Mouse (Mus musculus) midbrain, embryonic 14.5 days (tissue): Measurements from ENCODE around the gene Nek3. TPM values are rescaled to one million over a fixed set of nuclear protein-coding genes. Genes with fewer than 3 reads are reported as not detected.

Experiments used
- ATAC-seq: fragments of 200-750 bp; cut with Nextera tagmentation; 2 replicates; pipeline ENCODE4 v1.8.0; 2017; ENCODE audit warnings: moderate number of reproducible peaks, moderate library complexity; ENCODE audit not compliant: low FRiP score, low TSS enrichment
- DNase-seq: peaks from one replicate; pipeline ENCODE4 v3.0.0-alpha.2; 2015
- H3K27ac ChIP-seq: fragments of 300-500 bp; sonication (generic); replicated peaks from 2 replicates; pipeline ENCODE4 v1.5.1; 2014; ENCODE audit warnings: mild to moderate bottlenecking, low read depth, low read length, moderate library complexity
- H3K27me3 ChIP-seq: fragments of 300-500 bp; sonication (generic); 2 replicates; pipeline ENCODE4 v1.6.1; 2014; ENCODE audit warnings: low read length, control low read depth, mixed read lengths; ENCODE audit not compliant: control insufficient read depth, insufficient read depth
- H3K36me3 ChIP-seq: fragments of 300-500 bp; sonication (generic); 2 replicates; pipeline ENCODE4 v1.6.1; 2014; ENCODE audit warnings: low read length, control low read depth; ENCODE audit not compliant: control insufficient read depth, insufficient read depth
- H3K4me1 ChIP-seq: fragments of 300-500 bp; sonication (generic); 2 replicates; pipeline ENCODE4 v1.6.1; 2014; ENCODE audit warnings: mild to moderate bottlenecking, antibody characterized with exemption, low read length, control low read depth; ENCODE audit not compliant: control insufficient read depth, insufficient read depth
- H3K4me2 ChIP-seq: fragments of 300-500 bp; sonication (generic); 2 replicates; pipeline ENCODE4 v1.6.1; 2014; ENCODE audit warnings: mild to moderate bottlenecking, low read length, moderate library complexity
- H3K4me3 ChIP-seq: fragments of 300-500 bp; sonication (generic); replicated peaks from 2 replicates; pipeline ENCODE4 v1.5.1; 2014; ENCODE audit warnings: low read depth, low read length
- H3K9ac ChIP-seq: fragments of 300-500 bp; sonication (generic); replicated peaks from 2 replicates; pipeline ENCODE4 v1.6.1; 2014; ENCODE audit warnings: mild to moderate bottlenecking, low read length, moderate library complexity
- H3K9me3 ChIP-seq: fragments of 300-500 bp; sonication (generic); 2 replicates; pipeline ENCODE4 v1.6.1; 2016; ENCODE audit warnings: low read length, control low read depth, mixed read lengths; ENCODE audit not compliant: control insufficient read depth
- WGBS: fragments of 180-500 bp; shearing (Covaris S2); extraction: QIAGEN DNeasy Blood & Tissue Kit; methylation state at CpG from one replicate; pipeline ENCODE4 v1.1.7; 2014; 5-methylcytosine and 5-hydroxymethylcytosine counted together
- polyA plus RNA-seq: library from polyadenylated mRNA; unstranded; fragments of >200 nt; fragmentation: Nextera tagmentation; extraction: Ambion mirVana; gene quantifications from 2 replicates; pipeline ENCODE4 v1.2.1, GENCODE M21; 2014

Gene Nek3
- polyA plus RNA-seq, 1 experiment from 2014 or later = 9.2 TPM

DNA sequence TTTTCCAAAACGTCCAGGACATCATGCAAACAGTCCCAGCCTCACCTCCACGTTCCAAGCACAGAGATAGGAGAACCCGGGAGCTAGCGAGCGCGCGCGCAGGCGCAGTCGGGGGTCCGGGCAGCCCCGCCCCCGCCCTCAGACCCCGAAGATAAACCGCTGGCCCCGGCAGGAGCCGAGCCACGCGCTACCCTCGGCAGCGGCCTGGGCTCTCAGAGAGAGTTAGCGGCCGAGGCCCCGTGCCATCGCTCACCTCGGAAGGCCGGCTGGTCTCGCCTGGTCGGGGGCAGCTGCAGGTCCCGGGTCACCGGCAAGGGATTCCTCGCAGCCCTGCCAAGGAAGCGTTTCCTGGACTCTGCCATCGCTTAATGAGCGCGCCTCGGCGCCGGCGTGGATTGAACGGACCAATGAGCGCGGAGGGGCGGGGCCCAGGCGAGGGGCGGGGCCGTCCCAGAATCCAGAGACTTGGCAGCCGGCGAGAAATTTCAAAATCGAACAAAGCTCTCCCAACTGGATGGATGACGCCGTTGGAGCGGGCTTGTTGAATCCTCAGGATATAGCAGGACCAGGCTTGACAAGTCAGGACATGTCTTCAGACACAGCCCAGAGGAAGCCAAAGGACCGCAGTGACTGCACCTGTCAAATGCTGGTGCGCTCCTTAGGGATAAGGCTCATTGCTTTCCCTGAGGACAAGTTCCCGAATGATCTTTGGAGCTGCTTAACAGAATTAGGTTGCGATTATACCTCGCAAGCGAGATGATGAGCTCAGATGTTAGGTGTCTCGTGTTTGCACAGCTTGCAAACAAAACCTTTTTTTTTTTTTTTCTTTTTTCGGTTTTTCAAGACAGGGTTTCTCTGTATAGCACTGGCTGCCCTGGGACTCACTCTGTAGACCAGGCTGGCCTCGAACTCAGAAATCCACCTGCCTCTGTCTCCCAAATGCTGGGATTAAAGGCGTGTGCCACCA, 19.5 kb upstream of the Nek3 start, which contains the start of gene Ckap2:
Gene Ckap2, minus strand, starts transcription at position 389 of the 967 bp plus-strand sequence.
- Histone ChIP-seq H3K4me1 (peaks cover 3% of the 10 kb centered on the region; the same call in 1 of the 2 replicates), H3K36me3 (no peaks in the 10 kb centered on the region), H3K9ac (peak within 1 kb of the TSS; percentile 65), H3K4me2 (peak within 1 kb of the TSS; percentile 82), H3K4me3 (peak within 1 kb of the TSS; percentile 79), H3K27me3 (no peaks in the 10 kb centered on the region), H3K27ac (peak within 1 kb of the TSS; percentile 82), H3K9me3 (no peaks in the 10 kb centered on the region)
- DNase-seq (peak; percentile 97), ATAC-seq (peak; percentile 98)
- 2% methylated on average over 63 of the region's 63 CpGs for WGBS

- Histone ChIP-seq H3K27me3 (no peaks in the 10 kb centered on the region), H3K27ac (peak overlapping the region; percentile 82; the same call in 1 of the 2 replicates), H3K4me3 (peak overlapping the region; percentile 79), H3K4me1 (peaks cover 3% of the 10 kb centered on the region; the same call in 1 of the 2 replicates), H3K4me2 (peak overlapping the region; percentile 82), H3K36me3 (no peaks in the 10 kb centered on the region), H3K9me3 (no peaks in the 10 kb centered on the region), H3K9ac (peak overlapping the region; percentile 65)
- WGBS = under 1% methylated on average over 3 of the region's 3 CpGs
- DNase-seq = peak; percentile 52
- peak; percentile 49; the same call in 1 of the 2 replicates for ATAC-seq
Observed at GRCm38 (mm10) chr8:22184884-22185283, 18.6 kb upstream of the Nek3 start.

DNA sequence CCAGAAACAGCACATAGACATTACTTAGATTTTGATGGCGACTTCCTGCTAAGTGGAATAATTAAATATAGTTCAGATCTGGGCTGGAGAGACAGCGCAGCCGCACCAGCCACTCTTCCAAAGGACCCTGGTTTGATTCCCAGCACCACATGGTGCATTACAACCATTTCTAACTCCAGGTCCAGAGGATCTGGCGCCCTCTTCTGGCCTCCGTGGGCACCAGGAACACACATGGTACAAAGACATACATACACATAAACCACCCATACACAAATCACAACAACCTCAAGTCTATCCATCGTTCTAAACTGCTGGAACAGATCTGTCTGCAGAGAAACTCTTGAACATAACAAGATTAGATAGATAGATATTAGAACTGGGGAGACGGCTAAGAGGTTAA, 9.7 kb upstream of the Nek3 start:
- peaks cover 16% of the 10 kb centered on the region for H3K36me3 ChIP-seq
- no peak overlapping the region for H3K4me3 ChIP-seq
- no peak for ATAC-seq
- H3K27me3 ChIP-seq = no peaks in the 10 kb centered on the region
- H3K9me3 ChIP-seq = no peaks in the 10 kb centered on the region
- WGBS = 99% methylated on average over 7 of the region's 7 CpGs
- no peak overlapping the region for H3K4me2 ChIP-seq
- H3K27ac ChIP-seq = no peak overlapping the region
- H3K9ac ChIP-seq = no peak overlapping the region
- no peak for DNase-seq
- no peaks in the 10 kb centered on the region for H3K4me1 ChIP-seq

DNA sequence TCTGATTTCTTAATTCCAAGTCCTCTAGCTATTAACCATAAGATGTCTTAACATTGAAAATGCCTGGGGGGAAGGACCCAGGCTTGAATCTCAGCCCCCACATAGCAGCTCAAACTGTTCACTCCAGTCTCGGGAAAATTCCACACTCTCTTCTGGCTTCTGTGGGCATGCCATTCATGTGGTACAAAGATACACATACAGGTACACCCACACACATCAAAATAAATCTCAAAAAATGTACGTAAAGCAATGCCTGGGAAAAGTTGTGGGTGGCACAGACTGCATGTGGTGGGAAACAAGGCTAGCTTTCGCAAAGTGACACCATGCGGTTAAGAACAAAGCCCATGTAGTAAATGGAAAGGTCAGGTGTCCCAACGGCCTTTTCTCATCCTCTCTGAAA, 2.9 kb upstream of the Nek3 start:
- Histone ChIP-seq H3K27ac (no peak overlapping the region), H3K9ac (no peak overlapping the region), H3K27me3 (no peaks in the 10 kb centered on the region), H3K36me3 (peaks cover 12% of the 10 kb centered on the region), H3K4me1 (no peaks in the 10 kb centered on the region), H3K4me3 (no peak overlapping the region), H3K9me3 (no peaks in the 10 kb centered on the region), H3K4me2 (no peak overlapping the region)
- WGBS = 92% methylated on average over 5 of the region's 5 CpGs
- no peak for ATAC-seq
- no peak for DNase-seq

DNA sequence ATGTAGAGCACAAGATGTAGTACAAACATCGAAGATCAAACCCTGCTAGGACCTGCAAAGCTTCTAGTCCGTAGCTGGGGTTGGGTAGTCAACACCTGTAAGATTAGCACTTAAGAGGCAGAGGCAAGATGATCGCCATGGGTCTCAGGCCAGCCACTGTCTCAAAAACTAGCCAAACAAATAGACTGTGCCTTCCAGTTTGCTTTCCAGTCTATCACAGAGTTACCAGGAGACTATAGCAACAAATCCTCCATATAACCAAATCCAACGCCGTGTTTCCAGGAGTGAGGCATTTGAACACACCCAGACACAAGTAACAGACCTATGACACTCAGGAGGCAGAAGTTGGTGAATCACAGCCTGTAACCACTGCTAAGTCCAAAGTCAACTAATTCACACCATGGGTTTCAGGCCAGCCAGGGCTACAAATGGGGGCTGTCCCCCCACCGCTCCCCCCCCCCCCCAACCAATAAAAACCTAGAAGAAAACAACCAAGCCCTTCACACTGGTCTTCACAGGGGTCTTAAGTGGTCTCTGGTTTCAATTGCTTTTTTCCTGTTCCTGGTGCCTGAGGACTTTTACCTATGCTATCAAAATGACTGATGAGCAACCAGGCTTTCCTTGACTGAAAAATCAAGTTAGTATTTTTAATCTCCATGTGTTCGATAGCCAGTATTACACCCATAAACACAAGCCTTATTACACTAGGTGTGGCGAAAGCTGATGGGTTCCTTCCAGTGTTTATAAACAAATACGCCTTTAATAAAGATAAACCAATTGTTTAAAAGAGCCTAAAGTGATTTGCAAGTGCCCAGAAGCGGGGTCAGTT, 770 bp downstream of the Nek3 start:
- 52% methylated on average over 10 of the region's 10 CpGs for WGBS
- DNase-seq = no peak
- peak overlapping the region; percentile 57 for H3K9ac ChIP-seq
- peak; percentile 62 for ATAC-seq
- H3K27ac ChIP-seq = peak overlapping the region; percentile 85
- no peaks in the 10 kb centered on the region for H3K27me3 ChIP-seq
- no peaks in the 10 kb centered on the region for H3K4me1 ChIP-seq
- H3K4me3 ChIP-seq = peak overlapping the region; percentile 50
- peak overlapping the region; percentile 59 for H3K4me2 ChIP-seq
- peaks cover 12% of the 10 kb centered on the region for H3K36me3 ChIP-seq
- no peaks in the 10 kb centered on the region for H3K9me3 ChIP-seq

DNA sequence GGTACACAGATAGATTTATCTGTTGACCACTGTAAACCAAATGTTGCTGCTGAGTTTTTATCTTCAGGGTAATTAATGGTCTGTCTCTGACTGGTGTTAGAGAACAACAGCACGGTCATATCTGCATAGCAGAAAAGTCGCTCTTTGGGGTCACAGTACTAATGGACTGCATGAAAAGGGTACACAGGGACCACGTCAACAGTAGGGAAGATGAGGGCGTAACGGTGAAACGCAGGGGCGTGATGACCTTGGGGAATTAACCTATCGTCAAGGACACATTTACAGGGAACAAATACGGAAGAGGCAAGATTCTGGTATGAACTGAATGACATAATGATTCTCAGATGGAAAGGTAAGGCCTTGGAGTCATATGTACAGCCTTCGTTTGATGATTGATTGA, 1.8 kb downstream of the Nek3 start:
- Histone ChIP-seq H3K9ac (no peak overlapping the region), H3K4me2 (no peak overlapping the region), H3K4me1 (no peaks in the 10 kb centered on the region), H3K36me3 (peaks cover 15% of the 10 kb centered on the region), H3K27me3 (no peaks in the 10 kb centered on the region), H3K9me3 (no peaks in the 10 kb centered on the region), H3K4me3 (no peak overlapping the region), H3K27ac (no peak overlapping the region)
- ATAC-seq = no peak
- 96% methylated on average over 10 of the region's 10 CpGs for WGBS
- no peak for DNase-seq

DNA sequence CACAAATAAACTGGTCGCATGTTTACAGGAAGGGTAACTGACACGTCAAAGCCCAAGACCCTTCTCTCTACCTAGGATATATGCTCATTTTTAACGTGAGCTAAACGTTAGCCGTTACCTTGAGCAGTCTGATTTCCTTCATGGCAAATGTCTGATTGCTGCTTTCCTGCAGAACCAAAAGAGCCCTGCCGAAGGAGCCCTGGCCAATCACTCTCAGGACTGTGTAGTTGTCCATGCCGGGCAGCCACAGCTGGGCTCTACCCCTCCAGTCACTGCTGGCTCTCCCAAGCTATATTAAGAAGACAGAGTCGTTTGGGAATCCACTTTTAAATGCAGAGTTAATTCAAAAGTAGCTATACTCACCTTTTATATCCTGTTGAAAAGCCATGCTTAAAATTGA, 4.0 kb downstream of the Nek3 start:
- no peaks in the 10 kb centered on the region for H3K9me3 ChIP-seq
- no peaks in the 10 kb centered on the region for H3K27me3 ChIP-seq
- no peak for ATAC-seq
- DNase-seq = no peak
- H3K36me3 ChIP-seq = peaks cover 10% of the 10 kb centered on the region; the same call in 1 of the 2 replicates
- H3K4me2 ChIP-seq = no peak overlapping the region
- H3K9ac ChIP-seq = no peak overlapping the region
- H3K27ac ChIP-seq = no peak overlapping the region
- H3K4me1 ChIP-seq = no peaks in the 10 kb centered on the region
- 92% methylated on average over 8 of the region's 8 CpGs for WGBS
- no peak overlapping the region for H3K4me3 ChIP-seq

GRCm38 (mm10) chr8:22150345-22150663, 15.9 kb downstream of the Nek3 start:
- Histone ChIP-seq H3K4me1 (no peaks in the 10 kb centered on the region), H3K9ac (no peak overlapping the region), H3K4me3 (no peak overlapping the region), H3K9me3 (no peaks in the 10 kb centered on the region), H3K27me3 (no peaks in the 10 kb centered on the region), H3K36me3 (peaks cover 8% of the 10 kb centered on the region), H3K4me2 (no peak overlapping the region), H3K27ac (no peak overlapping the region)
- 90% methylated on average over 3 of the region's 3 CpGs for WGBS
- no peak for ATAC-seq
- no peak for DNase-seq
